Mouse (Mus musculus): ENCODE measurements around the gene H2afz. TPM values are rescaled to one million over a fixed set of nuclear protein-coding genes. Genes with fewer than 3 reads are reported as not detected.
A peak's percentile ranks its signal among the peaks of the same experiment; 100 is the strongest.

The H2afz gene
- polyA plus RNA-seq, 1 experiment from 2014 or later, result 3,248 TPM

GRCm38 (mm10) chr3:137867437-137868093, 3.3 kb downstream of the H2afz start, which contains the start of gene Dnajb14:
TSS of gene Dnajb14 (plus strand) at chr3:137867675.
- H3K27ac ChIP-seq (replicated peaks), result peak within 1 kb of the TSS; percentile 97
- under 1% methylated on average over 94 of the region's 94 CpGs for WGBS
- peaks cover 17% of the 10 kb centered on the region for H3K36me3 ChIP-seq (replicated peaks)
- no peaks in the 10 kb centered on the region for H3K9me3 ChIP-seq
- H3K4me3 ChIP-seq, result peak within 1 kb of the TSS; percentile 82
- DNase-seq (ENCODE audit: low spot score), result peak; percentile 79
- H3K27me3 ChIP-seq (replicated peaks; ENCODE audit: low read depth, poor library complexity, severe bottlenecking), result no peaks in the 10 kb centered on the region
- peaks cover 22% of the 10 kb centered on the region for H3K4me1 ChIP-seq

GRCm38 (mm10) chr3:137868094-137868913, 4.0 kb downstream of the H2afz start:
- WGBS, result 5% methylated on average over 26 of the region's 26 CpGs
- Histone ChIP-seq H3K4me1 (peaks cover 20% of the 10 kb centered on the region), H3K27ac (replicated peaks) (peak overlapping the region; percentile 97), H3K27me3 (replicated peaks; ENCODE audit: low read depth, poor library complexity, severe bottlenecking) (no peaks in the 10 kb centered on the region), H3K9me3 (no peaks in the 10 kb centered on the region), H3K4me3 (peak overlapping the region; percentile 82), H3K36me3 (replicated peaks) (peaks cover 19% of the 10 kb centered on the region)
- no peak for DNase-seq (ENCODE audit: low spot score)

- WGBS, result 95% methylated on average over 9 of the region's 9 CpGs
- Histone ChIP-seq H3K27ac (replicated peaks) (no peak overlapping the region), H3K4me1 (peaks cover 17% of the 10 kb centered on the region), H3K9me3 (no peaks in the 10 kb centered on the region), H3K27me3 (replicated peaks; ENCODE audit: low read depth, poor library complexity, severe bottlenecking) (no peaks in the 10 kb centered on the region), H3K4me3 (no peak overlapping the region), H3K36me3 (replicated peaks) (peaks cover 19% of the 10 kb centered on the region)
- DNase-seq (ENCODE audit: low spot score), result no peak
These were observed 5.1 kb downstream of the H2afz start for GRCm38 (mm10) chr3:137869395-137869794.

GRCm38 (mm10) chr3:137879313-137879712, 15.0 kb downstream of the H2afz start:
- Histone ChIP-seq H3K9me3 (0 out of 2 replicates have a peak, but pooled peaks cover 5% of the 10 kb centered on the region), H3K4me3 (no peak overlapping the region), H3K27me3 (replicated peaks; ENCODE audit: low read depth, poor library complexity, severe bottlenecking) (no peaks in the 10 kb centered on the region), H3K27ac (replicated peaks) (no peak overlapping the region), H3K36me3 (replicated peaks) (peaks cover 6% of the 10 kb centered on the region), H3K4me1 (no peaks in the 10 kb centered on the region)
- DNase-seq (ENCODE audit: low spot score), result no peak
- 87% methylated on average over 3 of the region's 3 CpGs for WGBS

- Histone ChIP-seq H3K36me3 (replicated peaks) (peaks cover 6% of the 10 kb centered on the region), H3K9me3 (0 out of 2 replicates have a peak, but pooled peaks cover 5% of the 10 kb centered on the region), H3K27ac (replicated peaks) (no peak overlapping the region), H3K27me3 (replicated peaks; ENCODE audit: low read depth, poor library complexity, severe bottlenecking) (no peaks in the 10 kb centered on the region), H3K4me3 (no peak overlapping the region), H3K4me1 (no peaks in the 10 kb centered on the region)
- 85% methylated on average over 4 of the region's 4 CpGs for WGBS
- DNase-seq (ENCODE audit: low spot score), result no peak
These were observed 15.9 kb downstream of the H2afz start for GRCm38 (mm10) chr3:137880109-137880748.

GRCm38 (mm10) chr3:137881093-137881492, 16.8 kb downstream of the H2afz start:
- WGBS, result 94% methylated on average over 5 of the region's 5 CpGs
- H3K4me1 ChIP-seq, result no peaks in the 10 kb centered on the region
- H3K36me3 ChIP-seq (replicated peaks), result peaks cover 6% of the 10 kb centered on the region
- no peak overlapping the region for H3K27ac ChIP-seq (replicated peaks)
- H3K4me3 ChIP-seq, result no peak overlapping the region
- DNase-seq (ENCODE audit: low spot score), result no peak
- H3K27me3 ChIP-seq (replicated peaks; ENCODE audit: low read depth, poor library complexity, severe bottlenecking), result no peaks in the 10 kb centered on the region
- H3K9me3 ChIP-seq, result 0 out of 2 replicates have a peak, but pooled peaks cover 5% of the 10 kb centered on the region

- no peaks in the 10 kb centered on the region for H3K27me3 ChIP-seq (replicated peaks; ENCODE audit: low read depth, poor library complexity, severe bottlenecking)
- 80% methylated on average over 7 of the region's 7 CpGs for WGBS
- no peak overlapping the region for H3K27ac ChIP-seq (replicated peaks)
- no peak for DNase-seq (ENCODE audit: low spot score)
- H3K4me3 ChIP-seq, result no peak overlapping the region
- H3K9me3 ChIP-seq, result no peaks in the 10 kb centered on the region
- peaks cover 20% of the 10 kb centered on the region for H3K36me3 ChIP-seq (replicated peaks)
- H3K4me1 ChIP-seq, result no peaks in the 10 kb centered on the region
These were observed 23.7 kb downstream of the H2afz start for GRCm38 (mm10) chr3:137887961-137888360.

GRCm38 (mm10) chr3:137891089-137891488, 26.8 kb downstream of the H2afz start:
- Histone ChIP-seq H3K36me3 (replicated peaks) (peaks cover 40% of the 10 kb centered on the region), H3K27ac (replicated peaks) (no peak overlapping the region), H3K27me3 (replicated peaks; ENCODE audit: low read depth, poor library complexity, severe bottlenecking) (no peaks in the 10 kb centered on the region), H3K4me1 (no peaks in the 10 kb centered on the region), H3K4me3 (no peak overlapping the region), H3K9me3 (no peaks in the 10 kb centered on the region)
- 90% methylated on average over 3 of the region's 3 CpGs for WGBS
- DNase-seq (ENCODE audit: low spot score), result no peak

- no peak overlapping the region for H3K27ac ChIP-seq (replicated peaks)
- H3K4me1 ChIP-seq, result no peaks in the 10 kb centered on the region
- 93% methylated on average over 4 of the region's 4 CpGs for WGBS
- no peaks in the 10 kb centered on the region for H3K27me3 ChIP-seq (replicated peaks; ENCODE audit: low read depth, poor library complexity, severe bottlenecking)
- H3K9me3 ChIP-seq, result no peaks in the 10 kb centered on the region
- no peak overlapping the region for H3K4me3 ChIP-seq
- DNase-seq (ENCODE audit: low spot score), result no peak
- peaks cover 40% of the 10 kb centered on the region for H3K36me3 ChIP-seq (replicated peaks)
These were observed 27.8 kb downstream of the H2afz start for GRCm38 (mm10) chr3:137892118-137892517.

GRCm38 (mm10) chr3:137893789-137894188, 29.5 kb downstream of the H2afz start:
- 86% methylated on average over 4 of the region's 4 CpGs for WGBS
- H3K9me3 ChIP-seq, result no peaks in the 10 kb centered on the region
- DNase-seq (ENCODE audit: low spot score), result no peak
- no peaks in the 10 kb centered on the region for H3K4me1 ChIP-seq
- no peaks in the 10 kb centered on the region for H3K27me3 ChIP-seq (replicated peaks; ENCODE audit: low read depth, poor library complexity, severe bottlenecking)
- H3K36me3 ChIP-seq (replicated peaks), result peaks cover 45% of the 10 kb centered on the region
- no peak overlapping the region for H3K4me3 ChIP-seq
- H3K27ac ChIP-seq (replicated peaks), result no peak overlapping the region

GRCm38 (mm10) chr3:137895196-137895595, 30.9 kb downstream of the H2afz start:
- Histone ChIP-seq H3K27ac (replicated peaks) (no peak overlapping the region), H3K36me3 (replicated peaks) (peaks cover 35% of the 10 kb centered on the region), H3K4me3 (no peak overlapping the region), H3K9me3 (no peaks in the 10 kb centered on the region), H3K4me1 (no peaks in the 10 kb centered on the region), H3K27me3 (replicated peaks; ENCODE audit: low read depth, poor library complexity, severe bottlenecking) (no peaks in the 10 kb centered on the region)
- 90% methylated on average over 3 of the region's 3 CpGs for WGBS
- DNase-seq (ENCODE audit: low spot score), result peak; percentile 20

- H3K27me3 ChIP-seq (replicated peaks; ENCODE audit: low read depth, poor library complexity, severe bottlenecking), result no peaks in the 10 kb centered on the region
- no peak overlapping the region for H3K4me3 ChIP-seq
- WGBS, result 91% methylated on average over 4 of the region's 4 CpGs
- H3K4me1 ChIP-seq, result no peaks in the 10 kb centered on the region
- peaks cover 35% of the 10 kb centered on the region for H3K36me3 ChIP-seq (replicated peaks)
- no peaks in the 10 kb centered on the region for H3K9me3 ChIP-seq
- H3K27ac ChIP-seq (replicated peaks), result no peak overlapping the region
- no peak for DNase-seq (ENCODE audit: low spot score)
These were observed 32.1 kb downstream of the H2afz start for GRCm38 (mm10) chr3:137896386-137896785.
